Mouse (Mus musculus) CH12.LX (cell line): Measurements from ENCODE around the gene Cep41. TPM values are rescaled to one million over a fixed set of nuclear protein-coding genes. Genes with fewer than 3 reads are reported as not detected.

Source experiments
- DNase-seq: peaks from one replicate; pipeline ENCODE4 v3.0.0-alpha.2; 2013; ENCODE audit errors: extremely low read depth
- H3K27ac ChIP-seq: 2 replicates; pipeline ENCODE4 v1.5.1; 2012; ENCODE audit warnings: low read depth, mild to moderate bottlenecking, control low read depth, moderate library complexity; ENCODE audit not compliant: insufficient read depth
- H3K27me3 ChIP-seq: replicated peaks from 2 replicates; pipeline ENCODE3; 2012; ENCODE audit warnings: inconsistent platforms
- H3K36me3 ChIP-seq, 2 experiments: replicated peaks in 1 of 2; 2 replicates each; pipeline versions ENCODE3 to v1.6.1; 2012; ENCODE audit warnings: inconsistent platforms in 1 of 2, low read length in 1 of 2, mild to moderate bottlenecking in 1 of 2, mixed read lengths in 1 of 2, moderate library complexity in 1 of 2; ENCODE audit not compliant: control insufficient read depth in 1 of 2, insufficient read depth in 1 of 2
- H3K4me1 ChIP-seq, 2 experiments: 2 replicates each; pipeline ENCODE4 v1.6.1; 2012; ENCODE audit warnings: inconsistent platforms in 1 of 2, moderate library complexity in 1 of 2; ENCODE audit not compliant: insufficient read depth in 2 of 2, control insufficient read depth in 1 of 2
- H3K4me2 ChIP-seq: 2 replicates; pipeline ENCODE4 v1.6.1; 2012; ENCODE audit warnings: low read depth, mild to moderate bottlenecking, control low read depth; ENCODE audit not compliant: poor library complexity, insufficient read depth, severe bottlenecking
- H3K4me3 ChIP-seq, 3 experiments: fragments of 150-350 bp in 1 of 3; sonication (generic) in 1 of 3; replicated peaks in 1 of 3; 2 replicates each; pipeline versions ENCODE3 to v1.5.1; 2011 to 2012; ENCODE audit warnings: low read depth in 2 of 3, low read length in 2 of 3, mild to moderate bottlenecking in 2 of 3, moderate library complexity in 2 of 3, control low read depth in 1 of 3, improper control_type of control experiment in 1 of 3, inconsistent platforms in 1 of 3, mixed read lengths in 1 of 3; ENCODE audit not compliant: poor library complexity in 1 of 3
- H3K79me2 ChIP-seq: replicated peaks from 2 replicates; pipeline ENCODE4 v1.6.1; 2012; ENCODE audit warnings: mild to moderate bottlenecking, moderate library complexity; ENCODE audit not compliant: control insufficient read depth, poor library complexity, insufficient read depth, severe bottlenecking; ENCODE audit errors: extremely low read depth
- H3K9ac ChIP-seq: 2 replicates; pipeline ENCODE4 v1.6.1; 2012; ENCODE audit warnings: low read depth, mild to moderate bottlenecking, control low read depth, moderate library complexity; ENCODE audit not compliant: insufficient read depth
- H3K9me3 ChIP-seq: replicated peaks from 2 replicates; pipeline ENCODE3; 2012; ENCODE audit warnings: low read length, inconsistent platforms, mixed read lengths
- CHD2 ChIP-seq: IDR thresholded peaks from 2 replicates; pipeline ENCODE4 v1.6.1; 2011; ENCODE audit warnings: low read length, improper control_type of control experiment
- CTCF ChIP-seq, 2 experiments: IDR thresholded peaks in 1 of 2; conservative IDR thresholded peaks in 1 of 2; 2 replicates each; pipeline ENCODE4 v1.5.1; 2011 to 2012; ENCODE audit warnings: low read depth in 2 of 2, low read length in 2 of 2, improper control_type of control experiment in 1 of 2, inconsistent platforms in 1 of 2, mild to moderate bottlenecking in 1 of 2, moderate library complexity in 1 of 2
- ELF1 ChIP-seq: IDR thresholded peaks from 2 replicates; pipeline ENCODE4 v1.6.1; 2014; ENCODE audit warnings: low read depth, mild to moderate bottlenecking, inconsistent platforms, low read length, improper control_type of control experiment
- EP300 ChIP-seq: IDR thresholded peaks from 2 replicates; pipeline ENCODE4 v1.6.1; 2011; ENCODE audit warnings: low read length, improper control_type of control experiment
- ETS1 ChIP-seq: conservative IDR thresholded peaks from 2 replicates; pipeline ENCODE4 v1.6.1; 2012; ENCODE audit warnings: low read depth, mild to moderate bottlenecking, inconsistent platforms, low read length, improper control_type of control experiment, moderate library complexity
- IRF4 ChIP-seq: IDR thresholded peaks from 2 replicates; pipeline ENCODE4 v1.6.1; 2014; ENCODE audit warnings: low read depth, mild to moderate bottlenecking, inconsistent platforms, low read length, improper control_type of control experiment
- JUN ChIP-seq: IDR thresholded peaks from 2 replicates; pipeline ENCODE4 v1.6.1; 2011; ENCODE audit warnings: low read depth, mild to moderate bottlenecking, low read length, improper control_type of control experiment, moderate library complexity; ENCODE audit not compliant: insufficient read depth
- JUND ChIP-seq: conservative IDR thresholded peaks from 2 replicates; pipeline ENCODE4 v1.6.1; 2011; ENCODE audit warnings: low read depth, low read length, improper control_type of control experiment
- MAFK ChIP-seq: IDR thresholded peaks from 2 replicates; pipeline ENCODE4 v1.6.1; 2011; ENCODE audit warnings: low read length, improper control_type of control experiment; ENCODE audit not compliant: insufficient replicate concordance
- MAX ChIP-seq: IDR thresholded peaks from 2 replicates; pipeline ENCODE4 v1.6.1; 2011; ENCODE audit warnings: low read length, improper control_type of control experiment
- MAZ ChIP-seq: IDR thresholded peaks from 2 replicates; pipeline ENCODE4 v1.6.1; 2012; ENCODE audit warnings: low read depth, mild to moderate bottlenecking, inconsistent platforms, low read length, improper control_type of control experiment, moderate library complexity
- MEF2A ChIP-seq: IDR thresholded peaks from 2 replicates; pipeline ENCODE4 v1.6.1; 2014; ENCODE audit warnings: low read depth, mild to moderate bottlenecking, inconsistent platforms, low read length, improper control_type of control experiment, borderline replicate concordance
- MYC ChIP-seq: IDR thresholded peaks from 2 replicates; pipeline ENCODE4 v1.6.1; 2011; ENCODE audit warnings: low read depth, mild to moderate bottlenecking, improper control_type of control experiment, low read length
- NELFE ChIP-seq: IDR thresholded peaks from 2 replicates; pipeline ENCODE4 v1.6.1; 2011; ENCODE audit warnings: low read depth, low read length, improper control_type of control experiment
- NRF1 ChIP-seq: IDR thresholded peaks from 2 replicates; pipeline ENCODE4 v1.6.1; 2014; ENCODE audit warnings: low read depth, mild to moderate bottlenecking, inconsistent platforms, low read length, improper control_type of control experiment, moderate library complexity
- PAX5 ChIP-seq: IDR thresholded peaks from 2 replicates; pipeline ENCODE4 v1.6.1; 2012; ENCODE audit warnings: low read length, inconsistent platforms, mixed read lengths
- RCOR1 ChIP-seq: conservative IDR thresholded peaks from 2 replicates; pipeline ENCODE4 v1.6.1; 2012; ENCODE audit warnings: low read depth, mild to moderate bottlenecking, inconsistent platforms, low read length, improper control_type of control experiment
- TCF12 ChIP-seq: IDR thresholded peaks from 2 replicates; pipeline ENCODE4 v1.6.1; 2014; ENCODE audit warnings: low read depth, mild to moderate bottlenecking, inconsistent platforms, low read length, improper control_type of control experiment
- USF1 ChIP-seq: IDR thresholded peaks from 2 replicates; pipeline ENCODE4 v1.6.1; 2014; ENCODE audit warnings: low read depth, mild to moderate bottlenecking, inconsistent platforms, low read length, improper control_type of control experiment
- ZC3H11A ChIP-seq: IDR thresholded peaks from 2 replicates; pipeline ENCODE4 v1.6.1; 2012; ENCODE audit warnings: low read depth, mild to moderate bottlenecking, inconsistent platforms, low read length, improper control_type of control experiment
- ZKSCAN1 ChIP-seq: IDR thresholded peaks from 2 replicates; pipeline ENCODE4 v1.6.1; 2012; ENCODE audit warnings: low read depth, inconsistent platforms, low read length, improper control_type of control experiment, borderline replicate concordance
- ZMIZ1 ChIP-seq: IDR thresholded peaks from 2 replicates; pipeline ENCODE4 v1.6.1; 2012; ENCODE audit warnings: low read depth, mild to moderate bottlenecking, inconsistent platforms, low read length, improper control_type of control experiment
- ZNF384 ChIP-seq: IDR thresholded peaks from 2 replicates; pipeline ENCODE4 v1.6.1; 2012; ENCODE audit warnings: low read depth, low read length, improper control_type of control experiment, inconsistent platforms
- dilution Hi-C: fragments of 300-500 bp; cut with MboI; formaldehyde crosslinking; loops from 2 replicates; pipeline ENCODE4 v1.14.3; 2020; ENCODE audit warnings: low sequenced_read_pairs; ENCODE audit not compliant: extremely low pct_unique_long_range_greater_than_20kb, extremely low pct_ligation_motif_present
- in situ Hi-C: fragments of 300-500 bp; cut with MboI; formaldehyde crosslinking; loops from 3 replicates; pipeline ENCODE4 v1.14.3; 2019; ENCODE audit warnings: low sequenced_read_pairs, low pct_ligation_motif_present, low pct_unique_long_range_greater_than_20kb, mixed read lengths
- polyA plus RNA-seq: library from polyadenylated mRNA; unstranded; fragments of >175 nt; gene quantifications from 2 replicates; pipeline ENCODE4 v1.2.1, GENCODE M21; 2012; ENCODE audit warnings: low read depth; ENCODE audit not compliant: insufficient read length
- total RNA-seq, 2 experiments: library from RNA; depleted of rRNA; stranded (reverse); fragments of 300-350 nt in 1 of 2; fragments of >200 nt in 1 of 2; gene quantifications; 2 replicates each; pipeline ENCODE4 v1.2.3; 2012 to 2014

Cep41 gene
- total and polyA plus RNA-seq, 3 experiments = 4.2 to 11.4 (median 8.7) TPM

DNA sequence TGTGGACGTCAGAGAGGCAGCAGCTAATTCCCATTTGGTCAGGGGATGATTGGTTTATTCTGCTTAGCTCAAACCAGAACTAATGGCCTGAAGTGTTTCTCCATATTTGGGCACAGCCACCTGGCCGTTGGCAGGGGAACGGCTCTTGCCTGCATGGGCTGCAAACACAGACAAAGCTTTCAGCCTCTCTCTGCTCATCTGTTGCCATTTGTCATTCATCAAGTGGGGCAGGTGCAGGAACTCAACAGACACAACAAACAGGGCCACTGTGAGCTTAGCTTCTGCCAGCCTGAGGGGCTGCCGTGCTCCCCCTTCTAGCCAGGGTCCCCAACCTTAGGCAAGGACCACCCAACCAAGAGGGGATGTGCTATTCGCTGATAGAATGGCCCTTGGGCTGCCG is 65.4 kb downstream of the Cep41 start:
- dilution Hi-C loops = no loop called here
- Histone ChIP-seq H3K4me1 (peaks cover 9 to 17% of the 10 kb centered on the region in 2 experiments), H3K27me3 (no peaks in the 10 kb centered on the region), H3K36me3 (no peaks in the 10 kb centered on the region), H3K79me2 (no peaks in the 10 kb centered on the region), H3K4me3 (no peak overlapping the region), H3K9ac (no peak overlapping the region), H3K4me2 (no peak overlapping the region), H3K27ac (no peak overlapping the region), H3K9me3 (no peaks in the 10 kb centered on the region)
- in situ Hi-C loops = no loop called here
- no peak for TF ChIP-seq EP300
- no peak for TF ChIP-seq MAFK
- no peak for TF ChIP-seq MYC
- no peak for TF ChIP-seq NRF1
- no peak for TF ChIP-seq ZNF384
- no peak for TF ChIP-seq IRF4
- TF ChIP-seq ZKSCAN1 = no peak
- TF ChIP-seq RCOR1 = no peak
- TF ChIP-seq MAZ = no peak
- TF ChIP-seq CTCF (conservative IDR thresholded peaks at IDR 0.05 in 1 of 2, IDR thresholded peaks at IDR 0.05 in 1 of 2; ENCODE audit: low read depth in 2 of 2, low read length in 2 of 2) = no peak
- TF ChIP-seq ZC3H11A = no peak
- TF ChIP-seq PAX5 = no peak
- no peak for TF ChIP-seq ZMIZ1
- no peak for TF ChIP-seq JUN
- DNase-seq = no peak

GRCm38 (mm10) chr6:30624763-30625162 is 68.8 kb downstream of the Cep41 start:
- H3K9me3 ChIP-seq = no peaks in the 10 kb centered on the region
- no peak overlapping the region for H3K9ac ChIP-seq
- H3K79me2 ChIP-seq = no peaks in the 10 kb centered on the region
- no peak overlapping the region for H3K27ac ChIP-seq
- no peaks in the 10 kb centered on the region for H3K36me3 ChIP-seq
- H3K4me3 ChIP-seq = no peak overlapping the region
- no peak overlapping the region for H3K4me2 ChIP-seq
- peaks cover 8 to 13% of the 10 kb centered on the region in 2 experiments for H3K4me1 ChIP-seq
- DNase-seq = no peak
- dilution Hi-C loops = no loop called here
- H3K27me3 ChIP-seq = no peaks in the 10 kb centered on the region
- in situ Hi-C loops = no loop called here
- TF ChIP-seq USF1 (no peak), MAX (no peak), NELFE (no peak), MYC (no peak), PAX5 (no peak), CHD2 (no peak), MEF2A (no peak), MAFK (no peak), JUND (no peak), ETS1 (no peak), TCF12 (no peak), ELF1 (no peak)
